Comparison of ENCODE assay signal across 20 mouse cellular contexts in genomic region chr11:44156490-44157345, GRCm38 (mm10).
DNase-seq lines count a peak whose midpoint lies in the region; ATAC-seq and TF ChIP-seq lines count a peak whose summit lies in the region.
"Had no signal": no experiment of that assay in that cellular context is flagged by ENCODE, and none has a peak within 500 bp of the region (broad histone marks: within the 10 kb centered on the region; RNA-seq: fewer than 3 reads in every experiment).

No protein-coding gene starts in this region.

- no peak for ATAC-seq in heart, embryonic 15.5 days (replicated peaks; ENCODE audit: insufficient number of reproducible peaks, insufficient read depth, low FRiP score, low read depth)
- peak; percentile 54; the same call in 1 of the 2 replicates for ATAC-seq in lung, postnatal 0 days
- ATAC-seq: inflammation-experienced regulatory T-cells, adult 6 months; liver, embryonic 12.5 days had no signal

- TF ChIP-seq CTCF in lung, postnatal 0 days (IDR thresholded peaks at IDR 0.05) = no peak

- TF ChIP-seq EP300 in lung, postnatal 0 days (IDR thresholded peaks at IDR 0.05) = 0 out of 2 replicates have a peak, but pooled peaks have one; percentile 35

- H3K9me3 ChIP-seq in heart, embryonic 15.5 days (replicated peaks) = no peaks in the 10 kb centered on the region
- no peaks in the 10 kb centered on the region for H3K9me3 ChIP-seq in lung, postnatal 0 days (ENCODE audit: low read length)
- H3K9me3 ChIP-seq: embryonic facial prominence, embryonic 13.5 days; forebrain, embryonic 13.5 days; liver, embryonic 12.5 days; midbrain, embryonic 12.5 days; neural tube, embryonic 15.5 days had no signal

- no peak overlapping the region for H3K4me3 ChIP-seq in heart, embryonic 15.5 days
- H3K4me3 ChIP-seq in lung, postnatal 0 days (ENCODE audit: low read depth, low read length) = no peak overlapping the region
- H3K4me3 ChIP-seq: embryonic facial prominence, embryonic 13.5 days; forebrain, embryonic 13.5 days; layer of hippocampus, adult 2 months; liver, embryonic 12.5 days; midbrain, embryonic 12.5 days; neural tube, embryonic 15.5 days had no signal

- peak overlapping the region; percentile 58 for H3K27ac ChIP-seq in heart, embryonic 15.5 days
- H3K27ac ChIP-seq in lung, postnatal 0 days (ENCODE audit: low read length) = no peak overlapping the region
- H3K27ac ChIP-seq: embryonic facial prominence, embryonic 13.5 days; forebrain, embryonic 13.5 days; hindbrain, embryonic 14.5 days; kidney, postnatal 0 days; layer of hippocampus, adult 2 months; liver, embryonic 12.5 days; midbrain, embryonic 12.5 days; neural tube, embryonic 15.5 days had no signal

- H3K4me2 ChIP-seq in heart, embryonic 15.5 days = no peak overlapping the region
- no peak overlapping the region for H3K4me2 ChIP-seq in lung, postnatal 0 days (replicated peaks; ENCODE audit: low read depth, low read length)
- H3K4me2 ChIP-seq: embryonic facial prominence, embryonic 13.5 days; forebrain, embryonic 13.5 days; hindbrain, embryonic 14.5 days; liver, embryonic 12.5 days; midbrain, embryonic 12.5 days; neural tube, embryonic 15.5 days had no signal

- no peak overlapping the region for H3K9ac ChIP-seq in heart, embryonic 15.5 days
- H3K9ac ChIP-seq in lung, postnatal 0 days (replicated peaks; ENCODE audit: low read depth) = no peak overlapping the region
- H3K9ac ChIP-seq: embryonic facial prominence, embryonic 13.5 days; forebrain, embryonic 13.5 days; hindbrain, embryonic 14.5 days; liver, embryonic 12.5 days; midbrain, embryonic 12.5 days; neural tube, embryonic 15.5 days had no signal

- peaks cover 23% of the 10 kb centered on the region for H3K4me1 ChIP-seq in heart, embryonic 15.5 days (replicated peaks)
- 0 out of 2 replicates have a peak, but pooled peaks cover 2% of the 10 kb centered on the region for H3K4me1 ChIP-seq in lung, postnatal 0 days (ENCODE audit: insufficient read depth, low read depth, low read length)
- H3K4me1 ChIP-seq: liver, embryonic 12.5 days; midbrain, embryonic 12.5 days had no signal

- no peak for DNase-seq in heart, postnatal 36 days
- peak; percentile 8 for DNase-seq in kidney, postnatal 10 days
- no peak for DNase-seq in kidney, adult 11 months
- peak; percentile 21 for DNase-seq in lung, postnatal 0 days (ENCODE audit: low spot score)
- DNase-seq in lung, postnatal 10 days = no peak
- DNase-seq in layer of hippocampus, postnatal 14 days (ENCODE audit: low spot score in 2 of 2) = no peak
- DNase-seq: cerebellum, adult 8-10 months; cerebellum, postnatal 36 days; layer of hippocampus, postnatal 36 days; thymus, adult 2 months had no signal

- H3K36me3 ChIP-seq in heart, embryonic 15.5 days = no peaks in the 10 kb centered on the region
- no peaks in the 10 kb centered on the region for H3K36me3 ChIP-seq in lung, postnatal 0 days (ENCODE audit: insufficient read depth, low read length)
- H3K36me3 ChIP-seq: embryonic facial prominence, embryonic 13.5 days; liver, embryonic 12.5 days; midbrain, embryonic 12.5 days; neural tube, embryonic 15.5 days had no signal

- 45% methylated on average over 3 of the region's 3 CpGs for whole genome bisulfite sequencing in heart, embryonic 15.5 days
- WGBS in lung, postnatal 0 days = 31% methylated on average over 3 of the region's 3 CpGs

- no peaks in the 10 kb centered on the region for H3K27me3 ChIP-seq in heart, embryonic 15.5 days
- no peaks in the 10 kb centered on the region for H3K27me3 ChIP-seq in lung, postnatal 0 days (replicated peaks; ENCODE audit: insufficient read depth, low read length)
- H3K27me3 ChIP-seq: embryonic facial prominence, embryonic 13.5 days; forebrain, embryonic 13.5 days; liver, embryonic 12.5 days; midbrain, embryonic 12.5 days; neural tube, embryonic 15.5 days had no signal

- intact Hi-C loops in heart, postnatal 36 days (cut with DNase I) = no loop called here

Comparison
In these comparisons a context has a peak if more than half of its experiments do, and no peak if none do; other contexts are left out.
1. DNase-seq: peak in kidney, postnatal 10 days (single experiment) and lung, postnatal 0 days (single experiment); none in heart, postnatal 36 days (0 of 2), kidney, adult 11 months (single experiment), lung, postnatal 10 days (single experiment) and layer of hippocampus, postnatal 14 days (0 of 2).